Mouse (Mus musculus) myocyte (in vitro differentiated cells): Measurements from ENCODE around the gene Zkscan4.

Experiments used
- E2F4 ChIP-seq: IDR thresholded peaks from one replicate; pipeline ENCODE4 v1.6.1; 2011; ENCODE audit warnings: mild to moderate bottlenecking, control low read depth, moderate library complexity; ENCODE audit not compliant: insufficient read depth
- MYOD1 ChIP-seq, 3 experiments: IDR thresholded peaks; one replicate each; pipeline ENCODE4 v1.6.1; 2011; ENCODE audit warnings: control low read depth in 2 of 3, low read depth in 2 of 3, mild to moderate bottlenecking in 2 of 3, moderate library complexity in 1 of 3; ENCODE audit not compliant: insufficient read length in 2 of 3, control insufficient read depth in 1 of 3
- MYOG ChIP-seq, 3 experiments: IDR thresholded peaks; one replicate each; pipeline ENCODE4 v1.6.1; 2011; ENCODE audit warnings: control low read depth in 2 of 3, low read depth in 2 of 3, mild to moderate bottlenecking in 2 of 3; ENCODE audit not compliant: insufficient read length in 2 of 3, control insufficient read depth in 1 of 3, insufficient read depth in 1 of 3
- POLR2A ChIP-seq: IDR thresholded peaks from one replicate; pipeline ENCODE4 v1.6.1; 2011; ENCODE audit warnings: low read depth, mild to moderate bottlenecking, control low read depth, moderate library complexity; ENCODE audit not compliant: insufficient read length
- POLR2AphosphoS2 ChIP-seq: IDR thresholded peaks from one replicate; pipeline ENCODE4 v1.6.1; 2011; ENCODE audit warnings: low read depth, control low read depth; ENCODE audit not compliant: insufficient read length
- USF1 ChIP-seq: IDR thresholded peaks from one replicate; pipeline ENCODE4 v1.6.1; 2011; ENCODE audit warnings: low read depth, mild to moderate bottlenecking, control low read depth, moderate library complexity

DNA sequence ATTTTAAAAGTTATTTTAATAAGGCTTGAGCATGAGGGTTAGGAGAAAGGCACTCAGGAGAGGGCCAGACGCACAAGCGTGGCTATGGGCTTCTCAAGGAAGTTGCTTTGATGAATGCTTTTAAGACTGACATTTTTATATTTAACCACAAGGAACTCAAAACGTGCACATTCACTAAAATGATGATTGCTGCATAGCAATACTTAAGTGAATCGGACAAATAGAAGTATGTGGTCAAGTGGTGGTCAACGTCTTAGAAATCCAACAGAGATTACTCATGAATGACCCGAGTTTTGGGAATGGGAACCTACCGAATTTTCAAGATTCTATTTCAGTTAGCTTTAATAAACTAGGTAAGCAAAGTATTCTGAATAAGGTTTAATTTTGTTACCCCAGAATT is 51.4 kb downstream of the Zkscan4 start:
- no peak for TF ChIP-seq POLR2AphosphoS2
- TF ChIP-seq MYOG (IDR thresholded peaks at IDR 0.05; ENCODE audit: control insufficient read depth in 1 of 3, insufficient read depth in 1 of 3, insufficient read length in 2 of 3, low read depth in 2 of 3) = no peak
- TF ChIP-seq USF1 = no peak
- no peak for TF ChIP-seq E2F4
- no peak for TF ChIP-seq POLR2A
- TF ChIP-seq MYOD1 (IDR thresholded peaks at IDR 0.05; ENCODE audit: control insufficient read depth in 1 of 3, insufficient read length in 2 of 3, low read depth in 2 of 3) = no peak
